Mouse (Mus musculus) stomach, postnatal 0 days (tissue): ENCODE data around the gene 1700017B05Rik.

Experiments
- CTCF ChIP-seq: IDR thresholded peaks from 2 replicates; pipeline ENCODE4 v1.5.1; 2016; ENCODE audit warnings: antibody characterized with exemption, low read depth, mild to moderate bottlenecking, moderate library complexity
- EP300 ChIP-seq: optimal IDR thresholded peaks from 2 replicates; pipeline ENCODE3; 2016; ENCODE audit warnings: antibody characterized with exemption

DNA sequence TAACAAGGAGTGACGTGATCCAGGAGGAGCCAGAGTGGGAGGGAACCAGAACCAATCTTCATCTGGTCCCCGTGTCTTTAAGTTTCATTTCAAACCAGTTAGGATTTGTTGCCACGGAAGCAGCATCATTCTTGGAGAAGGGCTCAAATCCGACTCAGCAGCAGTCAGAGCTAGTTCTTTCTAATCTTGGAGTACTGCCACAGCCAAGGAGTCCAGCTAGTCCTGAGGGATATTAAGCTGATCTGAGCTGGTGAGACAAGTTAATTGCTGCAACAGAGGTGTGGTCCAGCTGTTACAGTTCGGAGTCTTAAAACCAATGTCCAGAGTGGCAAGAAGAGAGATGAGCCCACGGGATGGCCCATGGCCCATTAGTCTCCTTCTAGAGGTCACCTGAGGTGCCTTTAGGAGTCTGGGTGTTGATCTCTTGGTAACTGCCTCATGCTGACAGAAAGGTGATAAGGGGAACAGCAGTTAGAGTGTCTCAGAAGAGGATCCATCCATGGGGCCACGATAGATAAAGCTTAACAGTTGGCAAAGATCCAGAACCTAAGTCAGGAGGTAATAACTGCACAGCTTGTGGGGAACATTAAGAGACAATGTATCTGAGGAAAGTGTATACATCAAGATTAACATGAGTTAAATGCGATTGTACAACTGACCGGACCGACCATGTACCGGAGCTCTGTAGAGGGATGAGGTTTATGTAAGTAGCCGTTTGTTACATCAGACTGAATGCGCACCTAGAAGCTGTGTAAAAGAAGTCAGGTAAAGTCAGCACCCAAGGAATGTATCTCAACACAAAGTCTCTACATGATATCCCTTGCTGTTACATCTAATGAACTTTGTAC, 36.4 kb downstream of the 1700017B05Rik start:
- TF ChIP-seq EP300 = no peak
- TF ChIP-seq CTCF = no peak
